Mouse (Mus musculus) layer of hippocampus, postnatal 10 days (tissue): ENCODE measurements around the gene Car15. TPM values are rescaled to one million over a fixed set of nuclear protein-coding genes. Genes with fewer than 3 reads are reported as not detected.

Source experiments
- DNase-seq, 2 experiments: peaks; one replicate each; pipeline ENCODE4 v3.0.0; 2021; ENCODE audit warnings: low spot score in 2 of 2
- total RNA-seq, 2 experiments: library from RNA; stranded (reverse); gene quantifications; 2 replicates each; pipeline ENCODE4 v1.2.3; 2021

Gene Car15
- total RNA-seq, 2 experiments from 2014 or later, result 7.5 to 9.2 TPM

DNA sequence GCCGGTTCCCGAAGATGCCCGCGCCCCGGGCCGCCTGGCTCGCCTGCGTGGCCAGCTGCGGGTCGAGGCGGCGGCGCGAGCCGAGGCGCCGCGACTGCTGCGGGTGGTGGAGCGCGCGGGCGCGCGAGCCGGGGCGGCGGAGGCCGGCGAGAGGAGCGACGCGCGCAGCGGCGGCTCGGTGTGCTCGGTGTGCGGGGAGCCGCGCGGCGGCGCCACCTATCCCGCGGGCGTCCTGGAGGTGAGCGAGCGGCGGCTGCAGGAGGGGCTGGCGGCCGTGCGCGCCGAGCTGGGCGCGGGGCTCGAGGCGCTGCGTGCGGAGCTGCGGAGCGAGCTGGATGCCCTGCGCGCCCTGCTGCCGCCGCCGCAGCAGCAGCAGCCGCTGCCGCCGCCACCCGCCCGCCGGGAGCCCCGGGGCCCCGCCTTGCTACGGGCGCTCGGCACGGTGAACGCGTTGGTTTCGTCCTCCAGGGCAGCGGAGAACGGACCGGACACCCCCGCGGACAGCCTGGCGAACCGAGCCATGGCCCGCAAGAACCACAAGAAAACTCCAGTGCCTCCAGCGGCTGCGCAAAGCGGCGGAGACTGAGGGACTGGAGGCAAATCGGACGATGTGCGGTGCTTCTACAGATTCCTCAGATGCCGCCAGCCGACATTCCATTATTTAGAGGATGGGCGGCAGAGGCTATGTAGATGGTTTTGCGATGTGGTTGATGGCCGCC, 4.3 kb downstream of the Car15 start:
- peak; percentile 61 to 71 for DNase-seq

DNA sequence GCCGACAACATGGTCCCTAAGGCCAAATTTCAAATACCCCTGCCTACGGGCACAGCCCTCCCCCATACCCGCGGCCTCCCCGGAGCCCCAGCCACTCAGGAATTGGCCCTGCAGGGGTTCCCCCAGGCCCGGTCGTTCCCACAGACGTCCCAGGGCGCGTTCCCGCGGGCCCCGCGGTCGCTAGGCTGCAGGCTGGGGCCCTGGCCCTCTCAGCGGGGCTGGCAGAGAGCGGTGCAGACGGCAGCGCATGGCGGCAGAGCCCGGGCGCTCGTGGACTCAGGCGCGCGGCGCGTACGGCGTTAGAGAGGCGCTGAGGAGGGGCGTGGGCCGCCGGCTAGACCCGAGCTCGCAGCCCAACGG, 4.9 kb downstream of the Car15 start:
- DNase-seq, result peak in 1 of 2 experiments; percentile 54

DNA sequence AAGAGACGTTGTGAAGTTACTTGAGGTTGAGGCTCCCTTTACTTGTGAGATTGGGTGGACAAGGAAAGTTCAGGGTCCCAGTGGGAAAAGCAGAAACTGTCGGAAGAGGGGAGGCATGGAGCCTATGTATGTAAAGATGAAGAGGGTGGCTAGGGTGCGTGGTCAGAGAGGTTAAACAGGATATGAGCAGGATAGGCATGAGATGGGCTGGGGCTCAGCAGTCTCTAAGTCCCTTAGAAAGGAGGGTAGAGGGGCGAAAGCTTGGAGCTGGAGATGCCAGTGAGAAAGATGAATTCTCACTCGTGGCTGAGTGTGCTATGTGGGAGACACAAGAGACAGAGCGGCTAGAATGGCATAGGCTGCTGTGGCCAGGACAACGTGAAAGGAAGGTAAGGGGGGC, 5.3 kb downstream of the Car15 start, which contains the start of gene B830017H08Rik:
Gene B830017H08Rik, plus strand, starts transcription at position 301 of the 400 bp plus-strand sequence.
- no peak for DNase-seq

DNA sequence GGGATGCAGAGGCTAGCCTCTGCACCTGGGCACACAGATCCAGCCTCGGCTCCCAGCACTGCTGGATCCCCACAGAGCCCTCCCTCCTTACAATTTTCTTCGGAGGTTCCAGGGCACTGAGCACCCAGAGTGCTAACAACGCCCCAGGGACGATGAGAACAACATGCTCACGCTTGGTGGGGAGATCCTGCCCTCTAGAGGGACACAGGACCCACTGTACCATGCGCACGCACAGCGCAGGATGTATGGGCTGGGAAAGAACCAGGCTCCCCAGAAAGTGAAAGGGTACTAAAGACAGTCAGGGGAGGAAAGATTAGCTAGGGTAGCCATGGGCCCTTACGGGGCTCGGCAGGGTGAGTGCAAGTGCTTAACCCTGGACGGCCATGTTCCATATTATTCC, 6.4 kb downstream of the Car15 start:
- DNase-seq, result no peak

DNA sequence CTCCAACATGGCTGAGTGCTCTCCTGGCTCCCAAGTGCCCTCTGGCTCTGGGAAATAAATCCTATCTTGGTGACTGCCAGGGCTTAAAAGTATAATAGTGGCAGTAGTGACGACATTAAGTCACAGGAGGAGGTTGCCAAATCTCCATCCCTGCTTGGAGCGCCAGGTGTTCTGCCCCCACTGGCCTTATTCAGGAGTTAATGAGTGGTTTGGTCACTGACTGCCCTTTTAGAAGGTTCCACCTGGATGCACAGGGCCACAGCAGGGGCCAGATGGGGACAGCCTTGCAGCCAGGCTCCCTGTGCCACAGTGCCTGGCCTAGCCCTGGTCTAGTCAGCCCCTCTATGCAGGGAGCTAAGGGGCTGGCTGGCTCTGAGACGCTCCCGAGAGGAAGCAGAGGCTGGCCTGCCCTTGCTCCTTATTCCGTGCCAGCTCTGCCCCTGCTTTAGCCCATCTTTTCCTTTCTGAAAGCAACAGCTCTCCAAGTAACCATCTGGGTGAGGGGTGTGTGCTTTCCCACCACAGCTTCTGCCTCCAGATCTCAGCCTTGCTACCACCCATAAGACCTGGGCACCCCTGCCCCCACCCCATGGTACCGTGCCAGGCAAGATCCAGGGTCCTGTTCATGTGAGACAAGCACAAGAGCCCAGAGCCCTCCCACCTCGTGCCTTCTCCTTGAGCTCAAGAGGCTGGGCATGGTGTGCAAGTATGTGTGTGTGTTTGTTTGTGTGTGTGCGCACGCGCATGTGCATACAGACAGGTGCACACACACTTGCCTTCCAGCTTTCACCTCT, 7.6 kb downstream of the Car15 start:
- no peak for DNase-seq

DNA sequence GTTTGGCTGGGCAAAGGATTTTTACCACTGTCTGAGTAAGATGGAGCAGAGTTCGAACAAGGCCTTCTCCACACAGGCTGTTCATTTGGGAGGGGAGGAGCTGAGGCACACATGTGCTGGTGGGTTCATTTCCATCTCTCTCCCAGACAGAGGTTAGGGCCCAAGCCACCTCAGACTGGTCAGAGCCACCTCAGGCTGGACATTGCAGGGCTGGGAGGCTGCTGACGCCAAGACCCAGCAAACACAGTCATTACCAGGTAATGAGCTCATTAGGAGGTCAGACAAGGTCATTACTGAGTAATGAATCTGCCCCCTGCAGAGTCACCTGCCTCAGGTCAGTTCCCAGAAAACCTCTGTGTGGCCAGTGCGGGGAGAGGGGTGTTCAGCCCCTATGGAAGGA, 9.3 kb downstream of the Car15 start:
- DNase-seq, result no peak

DNA sequence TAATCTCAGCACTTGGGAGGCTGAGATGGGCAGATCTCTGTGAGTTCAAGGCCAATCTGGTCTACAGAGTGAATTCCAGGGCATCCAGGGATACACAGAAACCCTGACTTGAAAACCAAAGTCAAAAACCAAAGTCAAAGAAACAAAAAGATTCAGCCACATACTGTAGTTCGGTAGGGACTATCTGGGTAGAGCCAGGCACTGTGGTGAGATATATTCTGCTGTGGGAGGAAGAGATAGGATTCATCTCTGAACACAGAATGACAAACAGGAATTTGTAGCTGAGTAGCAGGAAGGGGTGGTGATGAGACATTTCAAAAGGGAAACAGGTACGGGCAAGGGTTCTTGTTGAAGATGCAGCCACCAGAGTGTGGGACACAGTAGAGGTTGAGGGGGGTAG, 9.9 kb downstream of the Car15 start:
- DNase-seq, result no peak

DNA sequence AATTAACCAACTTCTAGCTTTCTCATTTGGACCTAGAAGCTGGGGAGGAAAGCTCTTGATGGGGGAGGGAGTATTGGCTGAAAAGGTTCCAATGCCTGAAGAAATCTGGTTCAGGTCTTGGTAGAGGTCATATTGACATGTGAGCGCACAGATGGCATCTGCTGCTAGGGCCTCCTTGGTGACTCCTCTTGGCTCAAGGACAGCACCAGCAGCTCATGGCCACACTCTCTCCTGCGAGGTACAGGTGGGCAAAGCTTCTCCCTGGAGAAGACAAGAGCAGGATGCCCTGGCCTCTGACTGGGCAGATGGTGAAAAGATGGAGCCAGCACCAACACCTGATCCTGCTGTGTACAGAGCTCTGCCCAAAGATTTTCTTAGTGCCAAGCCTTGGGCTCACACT, 11.7 kb downstream of the Car15 start:
- no peak for DNase-seq

DNA sequence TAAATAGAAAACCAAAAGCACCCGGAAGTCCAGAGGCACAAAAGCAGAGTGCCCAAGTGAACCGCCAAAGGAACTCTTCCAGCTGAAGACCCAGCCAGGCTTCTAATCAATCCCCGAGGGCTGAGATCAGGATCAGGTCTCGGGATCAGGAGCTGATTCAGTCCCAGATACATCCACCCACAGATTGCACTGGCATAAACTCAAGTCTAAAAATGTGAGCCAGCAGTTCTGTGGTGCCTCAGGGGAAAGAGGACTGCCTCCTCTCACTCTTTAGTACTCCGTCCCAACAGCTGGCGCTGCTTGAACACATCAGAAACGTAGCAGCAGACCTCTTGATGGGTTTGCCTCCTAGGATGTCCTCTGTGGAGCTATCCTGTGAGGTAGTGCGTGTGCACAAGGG, 21.6 kb downstream of the Car15 start:
- DNase-seq, result no peak

DNA sequence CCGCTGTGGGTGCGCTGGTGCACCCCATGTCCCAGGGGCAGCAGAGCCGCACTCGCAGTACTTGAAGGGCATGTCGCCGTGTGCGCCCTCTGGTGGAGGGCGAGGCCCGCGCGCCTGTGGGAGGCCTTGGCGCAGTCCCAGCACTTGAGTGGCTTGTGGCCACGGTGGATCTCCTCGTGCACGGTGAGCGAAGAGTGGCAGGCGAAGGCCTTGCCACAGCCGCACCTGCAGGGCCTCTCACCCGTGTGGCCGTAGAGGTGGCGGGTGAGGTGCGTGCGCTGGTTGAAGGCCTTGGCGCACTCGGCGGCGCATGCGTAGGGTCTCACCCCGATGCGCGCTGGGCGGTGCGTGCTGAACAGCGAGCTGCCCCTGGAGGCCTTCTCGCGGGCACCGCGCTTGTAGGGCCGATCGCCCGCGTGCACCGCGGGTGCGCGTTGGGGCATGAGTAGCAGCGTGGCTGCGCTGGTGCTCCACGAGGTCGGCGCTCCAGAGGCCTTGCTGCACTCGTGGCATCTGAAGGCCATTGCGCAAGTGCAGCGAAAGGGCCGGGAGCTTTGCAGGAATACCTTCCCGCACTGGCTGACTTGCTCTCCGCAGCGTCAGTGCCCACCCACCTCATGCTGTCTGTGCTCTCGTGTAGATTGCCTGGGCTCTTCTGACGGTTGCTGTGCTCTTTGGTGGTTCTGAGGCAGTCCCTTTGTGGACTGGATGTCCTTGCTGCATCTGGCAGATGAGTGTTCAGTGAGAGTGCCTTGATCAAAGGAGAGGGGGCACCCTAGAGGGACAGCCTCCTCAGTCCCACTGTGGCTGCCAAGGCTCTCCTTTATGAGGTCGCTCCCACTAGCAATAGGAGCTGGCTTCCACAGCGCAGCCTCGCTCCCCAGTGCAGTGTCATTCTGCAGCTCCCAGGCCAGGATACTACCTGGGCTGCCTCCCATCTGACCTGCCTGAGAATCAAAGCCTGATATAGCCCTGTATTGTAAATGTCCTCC, 22.5 kb downstream of the Car15 start:
- DNase-seq, result peak; percentile 63 to 77

DNA sequence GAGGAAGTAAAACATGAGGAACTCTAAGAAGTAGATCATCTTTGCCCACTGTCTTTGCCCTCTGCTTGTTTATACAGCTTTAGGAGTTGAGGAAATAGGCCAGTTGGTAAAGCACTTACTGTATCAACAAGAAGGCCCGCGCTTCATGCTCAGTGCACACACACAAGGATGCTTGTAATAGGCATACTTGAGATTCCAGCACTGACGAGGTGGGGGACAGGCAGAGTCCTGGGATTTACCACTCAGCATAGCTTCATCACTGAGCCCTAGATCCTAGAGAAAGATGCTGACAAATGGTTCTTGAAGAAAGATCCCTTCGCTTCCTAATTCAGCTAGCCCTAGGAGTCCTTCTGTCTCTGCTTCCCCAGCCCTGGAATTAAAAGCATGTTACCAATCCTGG, 25.0 kb downstream of the Car15 start:
- DNase-seq, result no peak

DNA sequence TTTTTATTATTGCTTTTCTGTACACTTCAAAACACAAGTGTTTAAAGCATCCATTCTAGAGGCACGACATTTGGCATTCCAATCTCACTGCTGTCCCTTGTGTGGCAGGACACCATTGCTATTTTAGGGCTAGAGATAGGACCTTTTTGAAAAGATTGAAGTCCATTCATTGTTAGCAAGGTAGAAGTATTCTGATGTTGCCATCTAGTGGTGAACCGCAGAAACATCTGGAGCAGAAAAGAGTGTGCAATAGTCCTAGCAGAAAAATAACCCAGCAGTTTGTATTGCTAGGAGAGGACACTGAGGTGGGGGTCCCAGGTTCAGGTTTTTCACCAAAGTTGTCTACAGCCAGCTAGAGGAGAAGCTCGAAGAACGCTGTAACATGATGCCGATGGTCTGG, 26.0 kb downstream of the Car15 start:
- DNase-seq, result no peak

DNA sequence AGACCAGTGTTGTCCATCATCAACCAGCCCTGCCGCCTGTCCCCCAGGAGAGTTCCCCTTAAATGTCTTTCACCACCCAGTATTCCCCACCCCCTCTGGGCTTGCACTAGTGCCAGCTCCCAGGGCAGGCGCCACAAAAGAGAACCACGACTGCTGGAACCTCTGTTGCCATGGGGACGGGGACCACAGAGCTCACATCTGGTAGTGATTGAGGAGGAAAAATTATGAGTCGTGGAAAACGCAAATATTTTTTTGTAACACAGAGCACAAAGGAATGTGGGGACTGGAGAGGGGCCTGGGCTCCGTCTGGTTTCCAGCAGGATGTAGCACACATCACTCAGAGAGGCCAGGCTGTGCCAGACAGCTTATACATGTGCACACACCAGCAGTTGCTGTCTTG, 28.5 kb downstream of the Car15 start:
- DNase-seq, result no peak

DNA sequence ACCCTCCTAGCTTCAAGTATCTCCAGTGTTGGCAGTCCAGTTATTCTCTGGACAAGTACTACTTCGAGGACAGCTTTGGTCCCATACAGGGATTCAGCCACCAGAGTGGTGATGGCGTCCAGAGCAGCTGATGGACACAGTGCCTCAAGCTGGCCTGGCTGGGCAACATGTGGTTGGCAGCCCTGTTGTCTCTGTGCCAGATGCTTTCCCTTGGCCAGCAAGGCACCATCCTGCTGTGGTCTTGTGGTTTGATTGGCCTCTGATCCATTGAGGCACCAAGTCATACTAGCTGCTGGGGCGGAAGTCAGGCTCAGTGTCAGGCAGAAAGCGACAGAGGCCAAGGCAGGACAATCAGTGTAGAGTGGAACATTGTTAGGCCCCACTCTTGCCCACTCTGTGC, 29.0 kb downstream of the Car15 start:
- no peak for DNase-seq

DNA sequence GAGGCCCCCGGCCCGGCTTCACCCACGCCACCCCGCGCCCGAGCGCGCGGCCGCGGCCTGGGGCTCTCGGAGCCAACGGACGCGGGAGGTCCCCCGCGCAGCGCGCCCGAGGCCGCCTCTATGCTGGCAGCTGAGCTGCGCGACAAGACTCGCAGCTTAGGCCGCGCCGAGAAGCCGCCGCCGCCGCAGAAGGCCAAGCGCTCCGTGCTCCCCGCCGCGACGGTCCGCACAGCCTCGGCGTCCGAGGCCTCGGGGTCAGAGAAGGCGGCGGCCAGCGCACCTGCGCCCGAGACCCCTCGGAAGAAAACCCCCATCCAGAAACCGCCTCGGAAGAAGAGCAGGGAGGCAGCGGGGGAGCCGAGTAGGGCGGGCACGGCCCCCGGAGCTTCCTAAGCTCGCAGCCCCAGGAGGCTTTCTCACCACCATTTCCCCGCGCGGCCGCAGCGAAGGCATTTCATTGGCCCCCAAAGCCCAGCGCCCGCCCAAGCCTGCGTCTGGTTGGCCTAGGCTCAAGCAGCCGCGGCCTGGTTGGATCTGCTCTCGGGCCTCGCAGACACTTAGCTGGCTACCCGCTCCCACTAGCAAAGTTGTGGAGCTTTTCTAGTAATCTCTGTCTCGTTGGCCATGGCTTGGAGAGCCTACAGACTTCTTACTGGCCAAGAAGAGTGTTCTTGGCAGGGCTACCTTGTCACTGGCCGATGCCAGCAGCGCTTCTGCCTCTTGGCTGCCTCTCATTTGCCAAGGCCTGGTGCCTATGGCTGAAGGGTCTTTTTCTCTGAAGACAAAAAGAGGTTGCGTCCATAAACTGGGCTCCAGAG, 30.8 kb downstream of the Car15 start:
- DNase-seq, result peak; percentile 86 to 91

DNA sequence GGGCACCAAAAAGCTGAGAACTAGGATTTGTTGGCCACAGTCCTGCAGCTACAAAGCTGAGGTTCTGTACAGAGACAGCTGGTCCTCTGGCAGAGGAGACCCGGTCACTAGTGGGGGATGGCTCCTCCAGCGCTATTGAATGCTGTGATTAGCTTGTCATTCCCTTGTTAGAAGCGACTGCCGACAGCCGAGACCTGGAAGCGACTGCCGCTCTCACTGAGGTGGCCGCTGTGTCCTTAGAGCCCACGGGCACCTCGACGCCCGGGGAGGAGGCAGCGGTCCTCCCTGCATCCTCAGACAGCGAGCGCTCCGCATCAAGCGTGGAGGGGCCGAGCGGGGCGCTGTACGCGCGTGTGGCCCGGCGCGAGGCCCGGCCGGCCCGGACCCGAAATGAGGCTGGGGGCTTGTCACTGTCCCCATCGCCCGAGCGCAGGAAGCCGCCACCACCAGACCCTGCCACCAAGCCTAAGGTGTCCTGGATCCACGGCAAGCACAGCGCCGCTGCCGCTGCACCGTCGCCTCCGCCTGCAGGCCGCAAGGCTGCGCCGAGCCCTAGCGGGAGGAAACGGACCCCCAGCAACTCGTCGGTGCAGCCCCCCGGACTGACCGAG, 31.5 kb downstream of the Car15 start:
- DNase-seq, result peak; percentile 52 to 64

DNA sequence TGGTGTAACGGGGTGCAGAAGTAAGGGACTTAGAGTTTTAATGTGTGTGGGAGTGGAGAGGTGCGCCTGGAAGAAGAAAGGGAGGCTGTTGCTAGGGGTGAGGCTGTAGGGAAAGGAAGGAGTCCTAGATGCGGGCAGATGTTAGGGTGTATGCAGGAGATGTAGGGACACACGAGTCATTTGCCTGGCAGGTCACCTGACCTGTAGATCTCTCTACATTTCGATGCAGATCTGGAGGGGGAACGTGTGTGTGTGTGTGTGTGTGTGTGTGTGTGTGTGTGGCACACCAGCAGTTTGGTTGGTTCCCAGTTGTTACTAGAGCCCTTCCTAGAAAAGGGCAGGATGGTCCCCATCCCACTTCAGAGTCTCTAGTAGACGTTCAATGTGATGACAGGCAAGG, 33.2 kb downstream of the Car15 start:
- no peak for DNase-seq

DNA sequence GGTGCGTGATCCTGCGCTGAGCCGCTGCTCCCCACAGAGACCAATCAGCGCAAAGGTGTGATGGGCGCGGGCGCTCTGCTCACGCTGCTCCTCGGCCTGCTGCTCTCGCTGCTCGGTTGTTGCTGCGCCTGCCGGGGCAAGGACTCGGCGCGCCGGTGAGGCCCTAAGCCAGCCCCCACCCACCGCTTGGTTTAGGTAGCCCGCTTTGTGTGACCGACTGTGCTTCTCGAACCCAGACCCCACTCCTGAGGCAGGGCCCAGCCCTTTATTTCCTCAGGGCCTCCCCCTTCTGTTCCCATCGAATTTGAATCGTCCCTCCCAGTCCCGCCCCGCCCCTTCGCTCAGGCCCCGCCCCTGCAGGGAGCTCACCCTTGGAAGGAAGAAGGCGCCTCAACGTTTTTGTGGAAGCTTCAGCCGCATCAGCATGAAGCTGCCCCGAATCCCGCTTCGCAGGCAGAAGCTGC, 33.7 kb downstream of the Car15 start:
- DNase-seq, result no peak

DNA sequence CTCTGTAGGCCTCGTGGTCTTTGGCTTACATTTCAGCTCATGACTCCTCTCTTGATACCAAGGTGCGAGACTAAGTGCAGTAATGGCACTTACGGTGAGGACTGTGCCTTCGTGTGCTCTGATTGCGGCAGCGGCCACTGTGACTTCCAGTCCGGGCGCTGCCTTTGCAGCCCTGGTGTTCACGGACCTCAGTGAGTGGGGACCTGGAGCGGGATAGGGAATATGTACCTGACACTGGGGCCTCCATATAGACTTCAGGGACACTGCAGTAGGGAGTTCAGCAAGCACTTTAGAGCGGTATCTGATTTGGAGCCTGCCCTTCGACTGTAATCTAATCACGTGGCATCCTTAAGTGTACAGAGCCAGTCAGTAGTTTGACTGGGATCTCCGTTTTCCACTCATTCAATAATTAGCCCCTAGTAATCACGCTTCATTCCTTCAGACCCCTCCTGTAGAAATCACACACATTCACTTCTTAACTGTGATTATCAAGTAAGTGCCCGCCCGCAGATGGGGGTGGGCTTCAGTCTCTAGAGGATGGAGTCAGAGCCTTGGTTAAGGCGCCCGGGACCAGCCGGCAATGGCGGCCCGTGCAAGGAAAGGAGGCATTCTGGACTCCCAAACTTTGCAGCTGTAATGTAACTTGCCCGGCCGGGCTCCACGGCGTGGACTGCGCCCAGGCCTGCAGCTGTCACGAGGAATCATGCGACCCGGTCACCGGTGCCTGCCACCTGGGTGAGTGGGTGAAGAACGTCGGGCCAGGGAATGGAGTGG, 34.3 kb downstream of the Car15 start:
- DNase-seq, result no peak
